Mouse (Mus musculus) heart, adult 18-20 months (tissue): Measurements from ENCODE around the gene Gm31571. TPM values are rescaled to one million over a fixed set of nuclear protein-coding genes. Genes with fewer than 3 reads are reported as not detected.
"Not testable (repeated sequence)": the region's sequence is repeated elsewhere in the genome, so short reads cannot be mapped to it uniquely, and the experiment has no call there.

Source experiments
- DNase-seq, 2 experiments: peaks; one replicate each; pipeline ENCODE4 v3.0.0; 2021 to 2022; ENCODE audit warnings: mixed read lengths in 1 of 2
- long read RNA-seq, 2 experiments: library from polyadenylated mRNA; stranded (forward); transcript quantifications; one replicate each; pipeline ENCODE4 v2.0.0; 2021
- total RNA-seq, 2 experiments: library from RNA; stranded (reverse); gene quantifications; 2 replicates each; pipeline ENCODE4 v1.2.3; 2021

The Gm31571 gene
- not detected for total RNA-seq
- long read RNA-seq, experiment 1, result 0 reads
- long read RNA-seq, experiment 2, result 0 reads

- not testable (repeated sequence) for DNase-seq
These were observed at the start of gene Gm31571 for GRCm38 (mm10) chrY:22051253-22051652. Gm31571 (minus strand) TSS chrY:22051353.
